Mouse (Mus musculus): ENCODE data around the gene Fam193a.
A peak's percentile ranks its signal among the peaks of the same experiment; 100 is the strongest.

The Fam193a gene

DNA sequence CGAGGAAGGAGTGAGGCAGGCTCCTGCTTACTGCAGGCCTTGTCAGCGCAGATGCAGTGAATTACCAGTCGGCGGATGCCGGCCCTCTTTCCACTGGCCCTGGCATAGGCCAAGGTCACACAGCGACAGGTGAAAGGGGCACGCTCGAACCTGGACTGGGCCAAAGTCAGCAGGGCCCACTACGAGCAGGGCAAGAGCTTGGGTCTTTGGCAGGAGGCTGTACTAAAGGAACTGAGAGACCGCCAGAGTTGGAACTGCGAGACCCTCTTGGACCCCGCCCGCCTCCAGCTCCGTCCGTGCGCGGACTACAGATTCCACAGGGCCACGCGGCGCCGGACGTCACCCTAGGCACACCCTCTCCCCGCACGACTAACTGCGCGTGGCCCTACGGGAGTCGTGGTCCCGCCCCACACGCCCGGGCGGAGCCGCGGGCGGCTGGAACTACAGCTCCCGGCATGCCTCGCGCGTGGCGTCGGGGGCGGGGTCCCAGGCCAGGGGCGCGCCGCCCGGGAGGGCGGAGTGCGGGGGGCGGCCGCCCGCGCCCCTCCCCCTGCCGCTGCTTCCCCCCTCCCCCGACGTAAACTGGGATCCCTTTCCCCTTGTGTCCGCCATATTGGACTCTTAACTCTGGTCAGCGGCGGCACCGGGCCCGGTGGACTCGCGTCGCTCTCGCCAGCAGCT lies at the start of gene Fam193a:
Gene Fam193a (plus strand): TSS at position 593 of the 681 bp plus-strand sequence.
- peak; percentile 97 for DNase-seq

DNA sequence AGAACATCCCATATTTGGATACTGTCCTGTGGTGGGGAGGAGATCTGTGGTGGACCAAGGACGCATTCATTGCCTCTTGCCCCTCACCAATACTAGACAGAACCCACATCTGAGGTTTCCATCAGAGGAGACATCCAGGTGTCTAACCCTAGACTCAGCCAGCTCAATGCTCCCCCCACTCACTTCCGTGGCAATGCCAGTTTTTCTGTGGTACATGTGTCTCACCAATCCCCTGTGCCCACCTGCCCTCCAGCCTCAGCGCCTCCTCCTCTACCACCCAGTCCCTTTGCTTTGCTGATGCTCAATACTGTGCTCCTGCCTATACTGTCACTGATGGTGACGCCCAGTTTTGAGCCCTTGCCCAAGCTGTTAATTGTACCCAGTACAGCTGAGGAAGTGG lies 48.5 kb upstream of the Fam193a start:
- DNase-seq = no peak

DNA sequence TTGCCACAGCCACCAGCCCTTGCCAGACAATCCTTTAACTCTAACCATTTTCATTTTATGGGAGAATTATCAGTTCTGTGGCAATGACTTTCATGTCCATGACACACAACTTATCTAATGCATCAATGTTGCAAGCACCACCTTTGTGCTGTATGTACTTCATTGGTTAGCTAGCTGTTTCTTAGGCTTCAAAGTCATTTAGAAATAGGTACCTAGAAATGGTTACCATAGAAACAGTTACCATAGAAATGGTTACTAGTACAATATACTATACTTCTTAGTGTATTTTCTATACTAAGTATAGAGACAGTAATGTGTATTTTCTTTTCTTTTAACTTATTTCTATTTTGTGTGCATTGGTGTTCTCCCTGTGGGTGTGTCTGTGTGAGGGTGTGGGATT lies 44.4 kb upstream of the Fam193a start:
- DNase-seq = no peak

DNA sequence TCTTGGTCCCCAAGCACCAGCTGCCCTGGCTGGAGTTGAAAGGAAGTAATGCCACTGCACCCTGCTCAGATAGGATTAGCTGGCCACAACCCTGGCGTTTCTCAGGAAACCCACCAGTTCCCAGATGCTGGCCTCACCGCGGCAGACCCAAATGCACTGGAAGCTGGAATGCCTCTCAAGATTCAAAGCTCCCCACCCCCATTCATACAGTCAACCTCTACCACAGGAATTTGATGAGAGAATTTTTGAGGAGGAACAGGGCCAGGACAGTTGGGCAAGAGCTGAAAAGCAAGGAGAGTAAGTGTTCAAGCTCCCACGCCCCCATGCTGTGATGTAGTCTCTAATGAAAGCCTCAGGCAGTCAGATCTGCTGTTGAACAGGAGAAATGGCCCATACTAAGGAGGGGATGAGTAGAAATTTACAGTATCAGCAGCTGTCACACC lies 43.5 kb upstream of the Fam193a start:
- DNase-seq = no peak

DNA sequence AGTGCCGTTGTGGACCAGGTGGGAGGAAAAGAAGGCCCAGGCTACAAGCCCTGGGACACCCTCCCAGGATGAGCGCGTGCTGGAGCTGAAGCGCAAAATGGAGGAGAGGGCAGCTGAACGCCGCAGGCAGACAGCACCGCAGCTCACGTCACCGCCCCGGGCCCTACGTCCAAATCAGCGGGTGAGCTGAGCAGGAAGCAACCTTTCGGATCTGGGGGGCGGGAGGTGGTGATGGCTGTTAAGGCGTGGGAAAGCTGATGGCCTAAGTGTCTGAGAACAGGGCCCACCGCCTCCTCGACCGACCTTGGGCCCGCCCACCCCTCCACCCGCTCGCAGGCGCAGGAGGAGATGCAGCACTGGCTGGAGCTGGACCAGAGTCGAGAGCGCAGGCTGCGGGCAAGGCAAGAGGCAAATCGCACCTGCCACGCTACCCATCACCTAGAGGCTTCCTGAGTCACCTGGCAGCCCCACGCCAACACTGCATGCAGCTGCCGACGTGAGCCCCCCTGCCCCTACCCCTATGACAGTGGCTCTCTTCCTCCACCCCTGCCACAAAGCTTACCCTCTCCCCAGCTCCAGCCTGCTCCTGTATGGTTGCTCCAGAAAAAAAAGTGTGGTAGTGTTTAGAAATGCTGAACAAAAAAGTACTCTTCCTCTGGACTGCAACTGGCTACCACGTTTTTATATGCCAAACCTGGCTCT lies 42.7 kb upstream of the Fam193a start:
- DNase-seq = peak; percentile 43

DNA sequence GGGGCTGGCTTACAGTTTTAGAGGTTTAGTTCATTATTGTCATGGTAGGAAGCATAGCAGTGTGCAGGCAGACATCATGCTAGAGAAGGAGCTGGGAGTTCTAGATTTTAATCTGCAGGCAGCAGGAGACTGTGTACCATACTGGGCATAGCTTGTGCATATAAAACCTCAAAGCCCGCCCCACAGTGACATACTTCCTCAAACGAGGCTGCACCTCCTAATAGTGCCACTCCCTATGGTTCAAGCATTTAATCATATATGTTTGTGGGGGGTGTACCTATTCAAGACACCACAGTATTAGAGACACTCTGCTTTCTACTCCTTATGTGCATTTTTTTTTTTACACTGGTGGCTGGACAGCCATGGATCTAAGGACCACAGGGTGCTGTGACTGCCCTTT lies 39.6 kb upstream of the Fam193a start:
- DNase-seq = no peak

DNA sequence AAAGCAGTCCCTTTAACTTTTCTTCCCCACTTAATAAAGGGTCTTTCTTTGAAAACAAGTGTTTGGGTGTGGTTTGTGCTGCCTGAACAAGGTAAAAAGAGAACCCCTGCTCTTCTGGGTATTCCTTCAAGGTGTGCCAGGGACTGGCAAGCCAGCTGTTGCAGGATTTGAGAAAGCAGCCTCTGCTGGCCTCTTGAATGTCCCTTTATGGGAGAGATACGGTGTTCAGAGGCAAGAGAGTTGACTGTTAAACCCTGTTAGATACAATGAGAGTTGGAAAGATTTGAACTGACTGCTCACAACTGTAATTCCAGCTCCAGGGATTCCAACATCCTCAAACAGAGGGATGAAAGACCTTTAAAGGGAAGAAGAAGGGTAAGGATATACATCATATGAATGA lies 35.7 kb upstream of the Fam193a start:
- DNase-seq = no peak

DNA sequence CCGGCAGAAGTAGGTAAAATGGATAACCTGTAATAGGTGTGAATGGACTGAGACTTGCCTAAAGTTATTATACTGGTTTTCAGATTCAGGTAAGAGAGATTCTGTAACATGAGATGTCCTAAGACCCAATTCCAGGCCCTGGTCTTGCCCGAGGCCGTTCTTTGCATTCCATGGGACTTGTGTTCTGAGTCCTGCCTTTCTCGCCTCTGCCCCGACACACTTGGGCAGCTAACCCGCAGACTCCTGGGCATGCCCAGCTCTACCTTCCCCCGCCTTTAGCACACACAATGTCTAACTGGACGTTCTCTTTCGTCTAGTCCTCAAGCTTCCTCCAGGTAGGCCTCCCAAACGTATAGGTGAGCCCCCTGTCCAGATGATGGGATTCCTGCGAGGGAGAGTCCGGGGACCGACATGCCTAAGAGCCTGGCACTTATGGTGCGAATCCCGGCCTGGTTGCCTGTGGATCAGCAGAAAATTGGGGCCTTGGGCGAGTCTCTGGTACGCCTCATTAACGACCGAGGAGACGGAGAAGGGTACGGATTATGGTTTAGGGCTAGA lies 34.1 kb upstream of the Fam193a start:
- DNase-seq = no peak

DNA sequence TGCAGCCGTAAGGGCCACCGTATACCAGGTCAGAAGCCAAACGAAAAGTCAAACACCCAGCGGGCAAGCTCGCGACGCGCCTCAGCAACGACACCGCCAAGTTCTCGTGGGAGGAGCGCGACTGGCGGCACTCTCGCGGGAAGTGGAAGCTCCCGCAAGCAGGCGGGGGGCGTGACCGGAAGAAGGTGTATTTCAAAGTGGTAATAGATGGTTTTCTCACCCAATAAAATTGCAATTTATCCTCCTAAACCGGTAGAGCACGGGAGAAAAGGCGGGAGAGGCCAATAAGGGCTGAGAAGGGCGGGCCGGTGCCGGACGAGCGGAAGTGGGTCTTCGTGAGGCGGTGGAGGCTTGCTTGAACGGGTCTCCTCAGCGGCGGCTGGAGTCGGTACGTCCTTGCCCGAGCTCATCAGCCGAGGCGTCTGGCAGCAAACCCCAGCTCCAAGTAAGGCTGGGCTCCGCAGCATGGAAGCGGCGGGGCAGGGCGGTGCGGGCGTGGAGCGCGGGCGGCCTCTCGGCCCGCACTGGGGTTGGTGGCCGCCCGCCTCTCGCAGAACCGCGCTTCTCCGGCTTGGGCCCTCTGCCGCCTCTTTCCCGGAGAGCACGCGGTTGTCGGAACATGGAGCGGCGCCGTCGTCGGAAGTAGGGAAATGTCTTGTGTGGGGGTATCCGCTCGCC lies 33.5 kb upstream of the Fam193a start, which contains the start of gene Rnf4:
Gene Rnf4 (plus strand): TSS at position 193 of the 678 bp plus-strand sequence.
- DNase-seq = peak; percentile 98

DNA sequence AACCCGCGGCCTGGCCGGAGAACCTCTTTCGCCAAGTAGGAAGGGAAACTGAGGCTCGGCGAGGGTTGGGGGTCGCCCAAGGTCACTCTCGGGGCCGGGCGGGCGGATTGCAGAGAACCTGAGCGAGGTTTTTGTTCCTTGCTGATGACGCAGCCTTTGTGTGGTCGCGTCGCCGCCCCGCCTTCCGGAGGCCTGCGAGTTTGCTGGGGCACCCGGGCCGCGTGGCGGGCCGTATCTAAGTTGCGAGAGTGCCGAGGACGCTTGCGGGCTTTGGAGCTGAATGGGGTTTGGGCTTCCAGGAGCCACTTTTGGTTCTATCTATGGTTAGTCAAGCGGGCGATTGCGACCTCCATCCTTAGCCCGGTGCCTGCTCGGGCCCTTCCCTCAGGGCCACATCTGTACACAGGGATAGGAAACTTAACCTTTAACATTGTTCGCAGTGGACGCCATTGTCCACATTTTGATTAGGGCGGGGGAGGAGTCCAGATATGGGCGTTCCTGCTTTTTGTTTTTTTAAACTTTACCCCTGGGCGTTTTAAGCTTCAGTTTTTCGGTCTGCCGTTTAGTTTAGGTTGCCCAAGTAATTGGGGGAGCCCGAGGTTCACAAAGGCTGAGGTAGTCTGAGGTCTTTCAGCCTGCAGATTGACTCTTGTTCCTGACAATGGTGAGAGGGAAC lies 32.8 kb upstream of the Fam193a start:
- no peak for DNase-seq

DNA sequence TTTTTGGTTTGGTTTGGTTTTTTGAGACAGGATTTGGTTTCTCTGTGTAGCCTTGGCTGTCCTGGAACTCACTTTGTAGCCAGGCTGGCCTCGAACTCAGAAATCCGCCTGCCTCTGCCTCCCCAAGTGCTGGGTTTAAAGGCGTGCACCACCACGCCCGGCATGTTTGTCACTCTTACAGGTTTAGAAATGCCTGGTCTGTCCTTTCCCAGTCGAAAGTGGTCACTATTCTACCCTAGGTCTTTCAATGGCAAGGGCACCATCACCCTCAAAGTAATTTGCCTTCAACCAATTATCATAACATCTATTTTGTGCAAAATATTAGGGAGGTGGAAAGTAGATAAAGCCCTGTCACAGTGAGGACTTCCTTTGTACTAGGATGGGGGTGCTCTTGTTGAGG lies 29.5 kb upstream of the Fam193a start:
- DNase-seq = no peak

DNA sequence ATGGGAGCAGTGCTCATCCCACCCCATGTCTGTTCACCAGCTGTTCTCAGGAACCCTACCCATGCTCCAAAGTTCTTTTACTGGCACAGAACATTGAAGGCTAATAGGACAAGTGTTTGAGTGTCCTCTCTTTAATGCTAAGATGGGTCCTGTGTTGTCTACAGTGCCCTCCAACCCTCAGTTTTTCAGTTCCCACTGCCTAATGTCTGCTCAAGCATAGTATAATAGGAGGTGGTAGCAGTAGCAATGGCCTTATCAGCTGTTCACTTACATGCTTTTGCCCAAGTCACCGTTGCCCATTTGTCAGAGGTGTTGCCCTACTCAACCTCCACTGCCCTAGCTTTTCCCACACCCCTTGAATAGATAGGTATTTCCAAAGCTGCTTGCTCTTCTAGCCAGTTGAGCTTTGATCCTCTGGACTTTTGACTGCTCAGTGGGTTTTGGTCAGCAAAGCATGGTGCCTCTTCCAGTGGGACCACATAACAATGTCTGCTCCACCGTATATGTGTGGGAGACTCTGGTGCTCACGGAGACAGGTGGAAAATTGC lies 17.6 kb upstream of the Fam193a start:
- no peak for DNase-seq

DNA sequence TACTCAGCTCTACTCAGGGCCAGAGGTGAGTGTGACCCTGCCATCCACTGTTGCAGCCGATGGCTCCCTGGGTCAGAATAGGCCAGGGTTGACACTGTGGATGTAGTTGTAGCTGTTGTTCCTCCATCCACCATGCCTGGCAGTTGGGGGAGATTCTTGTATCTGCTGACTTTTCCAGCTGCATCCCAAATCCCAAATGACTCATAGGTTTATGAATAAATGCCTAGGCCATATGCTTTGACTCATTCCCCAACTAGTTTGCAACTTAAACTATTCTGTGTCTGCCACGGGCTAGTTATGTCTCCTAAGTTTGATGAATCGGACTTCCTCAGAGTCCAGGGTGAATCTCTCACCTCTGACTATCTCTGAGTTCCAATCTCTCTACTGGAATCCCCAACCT lies 9.5 kb upstream of the Fam193a start:
- no peak for DNase-seq

DNA sequence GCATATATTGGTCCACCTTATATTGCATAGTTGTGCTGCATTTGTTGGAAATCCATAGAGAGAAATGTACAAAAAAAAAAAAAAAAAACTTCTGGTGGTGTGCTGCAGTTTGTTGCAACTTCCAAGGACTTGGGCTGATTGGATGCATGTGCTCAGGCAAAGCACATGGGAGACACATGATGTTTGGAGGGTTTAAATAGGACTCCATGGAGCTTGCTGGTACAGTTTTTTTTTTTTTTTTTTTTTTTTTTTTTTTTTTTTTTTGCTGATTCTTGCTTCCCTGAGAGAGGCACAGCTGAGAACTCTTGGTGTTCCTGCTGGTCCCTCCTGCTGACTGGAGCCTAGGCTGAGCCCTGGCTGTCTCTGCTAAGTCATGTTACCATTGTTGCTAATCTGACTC lies 6.6 kb upstream of the Fam193a start:
- no peak for DNase-seq

DNA sequence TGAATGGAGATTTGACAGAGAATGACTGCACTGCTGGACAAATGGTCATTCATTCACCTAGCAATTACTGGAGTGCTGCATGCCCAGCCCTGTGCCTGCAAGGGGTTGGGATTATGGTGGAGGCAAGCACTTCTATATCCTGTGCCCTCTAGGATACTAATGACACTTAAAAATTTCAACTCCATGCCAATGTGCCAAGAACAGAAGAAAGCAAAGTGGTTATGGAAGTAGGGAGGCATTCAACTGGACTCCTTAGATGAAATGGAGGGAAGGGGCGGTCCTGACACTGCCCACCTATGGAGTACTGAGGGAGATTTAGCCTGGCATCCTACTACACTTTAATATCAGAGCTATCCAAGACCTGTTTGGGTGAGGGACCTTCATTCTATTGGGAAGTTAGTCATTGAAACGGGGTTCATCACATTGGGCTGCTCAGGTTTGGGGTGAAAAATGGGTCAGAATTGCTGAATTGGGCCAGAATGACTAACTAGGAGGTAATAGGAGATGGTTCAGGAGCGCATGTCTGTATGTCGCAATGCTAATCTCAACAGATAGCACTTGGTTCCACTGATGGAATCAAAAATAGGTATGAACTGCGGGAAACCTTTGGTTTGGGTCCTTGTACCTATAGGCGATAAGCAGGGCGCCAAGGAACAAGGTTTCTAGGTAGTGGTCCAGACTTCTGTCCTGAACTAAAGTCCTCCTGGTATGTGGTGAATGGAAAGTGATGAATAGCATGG lies 1.0 kb upstream of the Fam193a start:
- DNase-seq = no peak

DNA sequence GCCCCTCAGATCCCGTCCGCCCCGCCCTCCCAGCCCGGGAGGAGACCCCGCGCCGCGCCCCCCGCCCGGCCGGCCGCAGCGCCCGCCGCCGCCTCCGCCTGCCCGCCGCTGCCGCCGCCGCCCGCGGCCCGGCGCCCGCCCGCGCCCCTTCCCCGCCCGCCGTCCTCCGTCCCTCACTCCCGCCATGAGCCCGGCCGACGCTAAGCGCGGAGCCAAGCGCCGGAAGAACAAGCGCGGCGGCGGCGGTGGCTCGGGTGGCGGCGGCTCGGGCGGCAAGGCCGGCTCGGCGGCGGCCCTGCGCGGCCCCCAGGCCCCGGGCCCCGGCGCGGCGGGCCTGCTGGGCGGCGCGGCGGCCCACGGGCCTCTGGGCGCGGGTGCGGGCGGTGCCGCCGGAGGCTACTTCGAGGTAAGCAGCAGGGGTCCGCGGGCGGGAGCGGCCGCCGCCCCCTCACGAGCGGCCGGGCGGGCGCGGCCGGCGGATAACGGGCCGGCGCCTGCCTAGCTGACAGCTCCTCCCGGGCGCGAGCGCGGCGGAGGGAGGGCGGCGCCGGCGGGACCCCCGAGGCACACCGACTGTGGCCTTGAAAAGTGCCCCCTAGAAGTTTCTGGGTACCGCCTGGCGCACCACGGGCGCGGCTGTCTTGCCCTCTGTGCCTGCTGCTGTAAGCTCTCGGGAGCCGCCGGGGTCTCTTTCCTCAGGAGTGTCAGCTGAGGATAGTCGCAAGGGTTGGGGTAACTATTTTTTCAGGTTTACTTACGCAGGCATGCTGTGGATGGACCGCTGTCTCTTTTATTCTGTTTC lies 490 bp downstream of the Fam193a start:
- peak; percentile 62 for DNase-seq

DNA sequence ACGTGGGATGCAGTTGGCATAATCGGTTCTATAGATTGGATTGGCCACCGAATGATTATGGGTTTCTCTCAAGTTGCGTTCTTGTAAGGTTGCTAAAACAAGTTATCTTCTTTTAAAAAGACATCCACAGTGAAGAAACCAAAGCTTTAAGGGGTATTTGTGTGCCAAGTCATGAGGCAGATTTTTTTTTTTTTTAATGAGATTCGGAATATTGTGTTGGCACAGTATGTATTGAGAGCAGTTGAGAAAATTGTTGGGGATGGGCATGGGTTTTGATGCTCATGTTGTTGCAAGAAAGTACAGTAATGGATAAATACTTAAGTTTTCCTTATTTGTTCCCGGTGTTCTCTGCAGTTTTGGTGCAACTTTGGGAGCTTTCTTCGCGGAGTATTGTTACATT lies 1.1 kb downstream of the Fam193a start:
- DNase-seq = no peak

DNA sequence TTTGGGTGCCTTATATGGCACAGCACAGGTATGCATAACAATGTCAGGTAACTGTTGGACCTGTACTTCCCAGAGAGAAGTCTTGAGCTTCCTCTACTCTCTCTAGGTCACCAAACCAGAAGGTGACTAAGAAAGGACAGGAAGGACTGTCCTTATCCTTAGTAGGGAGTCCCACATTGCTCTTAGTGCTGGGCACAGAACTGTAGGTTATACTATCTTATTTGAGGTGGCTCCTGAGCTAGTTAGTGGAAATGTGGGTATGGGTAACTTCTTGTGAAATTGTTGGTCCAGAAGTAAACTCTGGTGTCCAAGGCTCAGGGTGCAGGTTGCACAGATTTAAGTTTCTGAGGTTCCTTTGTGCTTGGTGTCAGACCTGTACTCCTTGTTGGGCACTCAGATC lies 2.4 kb downstream of the Fam193a start:
- no peak for DNase-seq

DNA sequence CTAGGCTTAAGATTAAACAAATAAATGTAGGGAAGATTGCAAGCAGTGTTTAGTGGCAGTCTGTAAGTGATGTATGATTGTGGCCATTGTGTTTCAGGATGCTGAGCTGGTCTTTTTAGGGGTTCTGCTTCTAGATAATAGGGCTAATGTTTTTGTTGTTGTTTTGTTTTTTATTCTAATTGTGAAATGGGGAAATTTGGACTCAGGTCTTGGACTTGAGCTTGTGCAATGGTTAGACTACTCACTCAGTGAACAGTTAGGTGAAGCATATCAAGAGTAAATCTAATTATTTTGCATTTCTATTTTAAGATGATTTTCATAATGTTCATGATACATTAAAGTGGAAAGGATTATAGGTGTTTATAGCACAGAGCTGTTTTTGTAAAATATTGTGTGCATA lies 2.8 kb downstream of the Fam193a start:
- DNase-seq = no peak

DNA sequence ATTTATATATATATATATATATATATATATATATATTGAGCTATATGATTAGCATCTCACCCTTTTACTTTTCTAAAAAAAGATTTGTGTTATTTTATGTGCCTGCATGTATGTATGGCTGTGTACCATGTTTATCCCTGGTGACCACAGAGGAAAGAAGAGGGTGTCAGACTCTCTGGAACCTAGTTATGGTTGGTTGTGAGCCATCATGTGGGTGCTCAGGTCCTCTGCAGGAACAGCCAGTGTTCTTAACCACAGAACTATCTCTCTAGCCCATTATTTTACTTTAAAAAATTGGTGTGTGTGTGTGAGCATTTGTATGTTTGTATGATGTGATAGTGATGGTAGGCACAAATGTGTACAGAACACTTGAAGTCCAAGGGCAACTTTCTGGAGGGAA lies 9.1 kb downstream of the Fam193a start:
- DNase-seq = no peak

DNA sequence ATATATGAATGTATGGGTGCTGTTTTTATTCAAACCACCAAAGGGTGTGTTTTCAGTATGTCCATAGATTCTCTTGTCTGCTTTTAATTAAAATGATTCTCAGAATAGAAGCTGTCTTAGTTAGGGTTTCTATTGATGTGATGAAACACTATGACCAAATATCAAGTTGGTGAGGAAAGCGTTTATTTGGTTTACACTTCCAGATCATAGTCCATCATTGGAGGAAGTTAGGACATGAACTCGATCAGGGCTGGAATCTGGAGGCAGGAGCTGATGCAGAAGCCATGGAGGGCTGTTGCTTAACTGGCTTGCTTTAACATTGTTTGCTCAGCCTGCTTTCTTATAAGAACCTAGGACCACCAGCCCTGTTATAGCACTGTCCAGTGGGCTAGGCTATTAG lies 12.0 kb downstream of the Fam193a start:
- DNase-seq = no peak

All from cerebellum, adult 9-10 months (tissue).